Comparison of ENCODE assay signal across 1 mouse cellular context in genomic region chr13:65241099-65241626, GRCm38 (mm10).
A peak's percentile ranks its signal among the peaks of the same experiment; 100 is the strongest.
TF ChIP-seq lines count a peak whose summit lies in the region.

No protein-coding gene starts in this region.

TF ChIP-seq in MEL, 35 proteins besides CTCF, POLR2A, EP300 and RAD21 (continued from another document):
- TF ChIP-seq CHD2 (IDR thresholded peaks at IDR 0.05; ENCODE audit: low read length) (no peak), TBP (IDR thresholded peaks at IDR 0.05; ENCODE audit: low read depth, low read length) (no peak), SIN3A (IDR thresholded peaks at IDR 0.05; ENCODE audit: low read length) (peak; percentile 99), USF1 (IDR thresholded peaks at IDR 0.05; ENCODE audit: low read depth, low read length) (no peak), ZKSCAN1 (IDR thresholded peaks at IDR 0.05; ENCODE audit: low read depth, low read length) (no peak), MAX (IDR thresholded peaks at IDR 0.05; ENCODE audit: low read length) (peak; percentile 87), ELF1 (IDR thresholded peaks at IDR 0.05; ENCODE audit: low read depth, low read length) (peak; percentile 93), MXI1 (IDR thresholded peaks at IDR 0.05; ENCODE audit: low read depth, low read length) (peak; percentile 98), SMC3 (IDR thresholded peaks at IDR 0.05; ENCODE audit: low read depth, low read length) (no peak), GATA1 (IDR thresholded peaks at IDR 0.05; ENCODE audit: low read depth, low read length) (peak; percentile 59), USF2 (IDR thresholded peaks at IDR 0.05; ENCODE audit: borderline replicate concordance in 1 of 2, insufficient read depth in 1 of 2, low read depth in 1 of 2, low read length in 2 of 2) (no peak), ZC3H11A (IDR thresholded peaks at IDR 0.05; ENCODE audit: low read depth, low read length) (peak; percentile 21; the same call in 1 of the 2 replicates), CHD1 (IDR thresholded peaks at IDR 0.05; ENCODE audit: low read depth, low read length) (no peak), JUND (IDR thresholded peaks at IDR 0.05; ENCODE audit: low read depth, low read length) (no peak), POLR2AphosphoS2 (IDR thresholded peaks at IDR 0.05; ENCODE audit: low read length) (no peak; the same call in none of the 2 replicates), ZMIZ1 (IDR thresholded peaks at IDR 0.05; ENCODE audit: low read depth, low read length) (no peak), BHLHE40 (IDR thresholded peaks at IDR 0.05; ENCODE audit: borderline replicate concordance, low read depth, low read length) (no peak), E2F4 (IDR thresholded peaks at IDR 0.05; ENCODE audit: borderline replicate concordance, low read depth, low read length) (peak; percentile 77), GABPA (IDR thresholded peaks at IDR 0.05; ENCODE audit: low read depth, low read length) (no peak), RCOR1 (IDR thresholded peaks at IDR 0.05; ENCODE audit: low read depth, low read length) (no peak)
TF ChIP-seq in MEL: peak in this region for 13.
